Mouse (Mus musculus) CH12.LX (cell line): ENCODE measurements around the gene Zfp810. TPM values are rescaled to one million over a fixed set of nuclear protein-coding genes. Genes with fewer than 3 reads are reported as not detected.

Source experiments
- DNase-seq: peaks from one replicate; pipeline ENCODE4 v3.0.0-alpha.2; 2013; ENCODE audit errors: extremely low read depth
- H3K27ac ChIP-seq: 2 replicates; pipeline ENCODE4 v1.5.1; 2012; ENCODE audit warnings: low read depth, mild to moderate bottlenecking, control low read depth, moderate library complexity; ENCODE audit not compliant: insufficient read depth
- H3K27me3 ChIP-seq: replicated peaks from 2 replicates; pipeline ENCODE3; 2012; ENCODE audit warnings: inconsistent platforms
- H3K36me3 ChIP-seq, 2 experiments: replicated peaks in 1 of 2; 2 replicates each; pipeline versions ENCODE3 to v1.6.1; 2012; ENCODE audit warnings: inconsistent platforms in 1 of 2, low read length in 1 of 2, mild to moderate bottlenecking in 1 of 2, mixed read lengths in 1 of 2, moderate library complexity in 1 of 2; ENCODE audit not compliant: control insufficient read depth in 1 of 2, insufficient read depth in 1 of 2
- H3K4me1 ChIP-seq, 2 experiments: 2 replicates each; pipeline ENCODE4 v1.6.1; 2012; ENCODE audit warnings: inconsistent platforms in 1 of 2, moderate library complexity in 1 of 2; ENCODE audit not compliant: insufficient read depth in 2 of 2, control insufficient read depth in 1 of 2
- H3K4me2 ChIP-seq: 2 replicates; pipeline ENCODE4 v1.6.1; 2012; ENCODE audit warnings: low read depth, mild to moderate bottlenecking, control low read depth; ENCODE audit not compliant: poor library complexity, insufficient read depth, severe bottlenecking
- H3K4me3 ChIP-seq, 3 experiments: fragments of 150-350 bp in 1 of 3; sonication (generic) in 1 of 3; replicated peaks in 1 of 3; 2 replicates each; pipeline versions ENCODE3 to v1.5.1; 2011 to 2012; ENCODE audit warnings: low read depth in 2 of 3, low read length in 2 of 3, mild to moderate bottlenecking in 2 of 3, moderate library complexity in 2 of 3, control low read depth in 1 of 3, improper control_type of control experiment in 1 of 3, inconsistent platforms in 1 of 3, mixed read lengths in 1 of 3; ENCODE audit not compliant: poor library complexity in 1 of 3
- H3K79me2 ChIP-seq: replicated peaks from 2 replicates; pipeline ENCODE4 v1.6.1; 2012; ENCODE audit warnings: mild to moderate bottlenecking, moderate library complexity; ENCODE audit not compliant: control insufficient read depth, poor library complexity, insufficient read depth, severe bottlenecking; ENCODE audit errors: extremely low read depth
- H3K9ac ChIP-seq: 2 replicates; pipeline ENCODE4 v1.6.1; 2012; ENCODE audit warnings: low read depth, mild to moderate bottlenecking, control low read depth, moderate library complexity; ENCODE audit not compliant: insufficient read depth
- H3K9me3 ChIP-seq: replicated peaks from 2 replicates; pipeline ENCODE3; 2012; ENCODE audit warnings: low read length, inconsistent platforms, mixed read lengths
- CHD1 ChIP-seq: IDR thresholded peaks from 2 replicates; pipeline ENCODE4 v1.6.1; 2012; ENCODE audit warnings: low read depth, low read length, improper control_type of control experiment, inconsistent platforms
- CHD2 ChIP-seq: IDR thresholded peaks from 2 replicates; pipeline ENCODE4 v1.6.1; 2011; ENCODE audit warnings: low read length, improper control_type of control experiment
- CTCF ChIP-seq, 2 experiments: IDR thresholded peaks in 1 of 2; conservative IDR thresholded peaks in 1 of 2; 2 replicates each; pipeline ENCODE4 v1.5.1; 2011 to 2012; ENCODE audit warnings: low read depth in 2 of 2, low read length in 2 of 2, improper control_type of control experiment in 1 of 2, inconsistent platforms in 1 of 2, mild to moderate bottlenecking in 1 of 2, moderate library complexity in 1 of 2
- ELF1 ChIP-seq: IDR thresholded peaks from 2 replicates; pipeline ENCODE4 v1.6.1; 2014; ENCODE audit warnings: low read depth, mild to moderate bottlenecking, inconsistent platforms, low read length, improper control_type of control experiment
- HCFC1 ChIP-seq: IDR thresholded peaks from 2 replicates; pipeline ENCODE4 v1.6.1; 2012; ENCODE audit warnings: low read depth, mild to moderate bottlenecking, inconsistent platforms, low read length, improper control_type of control experiment
- IRF4 ChIP-seq: IDR thresholded peaks from 2 replicates; pipeline ENCODE4 v1.6.1; 2014; ENCODE audit warnings: low read depth, mild to moderate bottlenecking, inconsistent platforms, low read length, improper control_type of control experiment
- MAX ChIP-seq: IDR thresholded peaks from 2 replicates; pipeline ENCODE4 v1.6.1; 2011; ENCODE audit warnings: low read length, improper control_type of control experiment
- MXI1 ChIP-seq: IDR thresholded peaks from 2 replicates; pipeline ENCODE4 v1.6.1; 2011; ENCODE audit warnings: mild to moderate bottlenecking, low read depth, low read length, improper control_type of control experiment
- NELFE ChIP-seq: IDR thresholded peaks from 2 replicates; pipeline ENCODE4 v1.6.1; 2011; ENCODE audit warnings: low read depth, low read length, improper control_type of control experiment
- TCF12 ChIP-seq: IDR thresholded peaks from 2 replicates; pipeline ENCODE4 v1.6.1; 2014; ENCODE audit warnings: low read depth, mild to moderate bottlenecking, inconsistent platforms, low read length, improper control_type of control experiment
- dilution Hi-C: fragments of 300-500 bp; cut with MboI; formaldehyde crosslinking; loops from 2 replicates; pipeline ENCODE4 v1.14.3; 2020; ENCODE audit warnings: low sequenced_read_pairs; ENCODE audit not compliant: extremely low pct_unique_long_range_greater_than_20kb, extremely low pct_ligation_motif_present
- in situ Hi-C: fragments of 300-500 bp; cut with MboI; formaldehyde crosslinking; loops from 3 replicates; pipeline ENCODE4 v1.14.3; 2019; ENCODE audit warnings: low sequenced_read_pairs, low pct_ligation_motif_present, low pct_unique_long_range_greater_than_20kb, mixed read lengths
- polyA plus RNA-seq: library from polyadenylated mRNA; unstranded; fragments of >175 nt; gene quantifications from 2 replicates; pipeline ENCODE4 v1.2.1, GENCODE M21; 2012; ENCODE audit warnings: low read depth; ENCODE audit not compliant: insufficient read length
- total RNA-seq, 2 experiments: library from RNA; depleted of rRNA; stranded (reverse); fragments of 300-350 nt in 1 of 2; fragments of >200 nt in 1 of 2; gene quantifications; 2 replicates each; pipeline ENCODE4 v1.2.3; 2012 to 2014

Gene Zfp810
- total and polyA plus RNA-seq, 3 experiments: 4.3 to 7.5 (median 7.2) TPM

- H3K79me2 ChIP-seq: no peaks in the 10 kb centered on the region
- peaks cover 16 to 30% of the 10 kb centered on the region in 2 experiments for H3K36me3 ChIP-seq
- peak overlapping the region; percentile 87 for H3K4me2 ChIP-seq
- peak overlapping the region; percentile 91 to 92 (median 91) for H3K4me3 ChIP-seq
- no peak overlapping the region for H3K27ac ChIP-seq
- peak overlapping the region; percentile 79 for H3K9ac ChIP-seq
- no peaks in the 10 kb centered on the region for H3K27me3 ChIP-seq
- DNase-seq: no peak
- dilution Hi-C loops: no loop called here
- in situ Hi-C loops: loop anchor here (5.0 kb wide), 1 partner anchor 79 kb away; the partner anchor contains the start of gene Zfp809
- peaks cover 0 to 10% of the 10 kb centered on the region in 2 experiments; a peak in 2 of 4 replicates for H3K4me1 ChIP-seq
- TF ChIP-seq TCF12 (no peak), CHD2 (no peak), MXI1 (no peak; the same call in 1 of the 2 replicates), HCFC1 (no peak), ELF1 (no peak), MAX (no peak)
- H3K9me3 ChIP-seq: peaks cover 20% of the 10 kb centered on the region
These were observed 722 bp downstream of the Zfp810 start for GRCm38 (mm10) chr9:22306726-22307125.

DNA sequence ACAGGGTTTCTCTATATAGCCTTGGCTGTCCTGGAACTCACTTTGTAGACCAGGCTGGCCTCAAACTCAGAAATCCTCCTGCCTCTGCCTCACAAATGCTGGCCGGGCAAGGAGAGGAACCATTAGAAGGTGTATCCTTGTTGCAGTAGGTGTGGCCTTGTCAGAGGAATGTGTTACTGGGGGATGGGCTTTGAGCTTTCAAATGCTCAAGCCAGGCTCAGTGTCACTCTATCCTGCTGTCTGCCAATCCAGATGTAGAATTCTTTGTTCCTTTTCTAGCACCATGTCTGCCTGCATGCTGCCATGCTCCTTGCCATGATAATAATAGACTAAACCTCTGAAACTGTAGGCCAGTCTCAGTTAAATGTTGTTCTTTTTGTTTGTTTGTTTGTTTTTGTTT lies 5.2 kb downstream of the Zfp810 start:
- H3K79me2 ChIP-seq: no peaks in the 10 kb centered on the region
- dilution Hi-C loops: no loop called here

DNA sequence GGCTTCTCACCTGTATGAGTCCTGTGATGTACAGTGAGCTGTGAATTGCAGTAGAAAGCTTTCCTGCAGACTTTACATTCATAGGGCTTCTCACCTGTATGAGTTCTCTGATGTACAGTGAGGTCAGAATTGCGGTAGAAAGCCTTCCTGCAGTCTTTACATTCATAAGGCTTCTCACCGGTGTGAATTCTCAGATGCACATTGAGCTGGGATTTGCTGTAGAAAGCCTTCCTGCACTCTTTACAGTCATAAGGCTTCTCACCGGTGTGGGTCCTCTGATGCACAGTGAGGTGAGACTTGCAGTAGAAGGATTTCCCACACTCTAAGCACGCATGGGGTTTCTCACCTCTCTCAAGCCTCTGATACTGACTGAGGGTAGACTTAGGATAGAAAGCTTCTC lies 28.7 kb downstream of the Zfp810 start:
- H3K4me2 ChIP-seq: no peak overlapping the region
- peak overlapping the region in 1 of 3 experiments; percentile 27 for H3K4me3 ChIP-seq
- H3K79me2 ChIP-seq: no peaks in the 10 kb centered on the region
- DNase-seq: no peak
- H3K4me1 ChIP-seq: no peaks in the 10 kb centered on the region
- peaks cover 63% of the 10 kb centered on the region for H3K9me3 ChIP-seq
- H3K27me3 ChIP-seq: no peaks in the 10 kb centered on the region
- no peak for TF ChIP-seq NELFE
- no peak overlapping the region for H3K27ac ChIP-seq
- in situ Hi-C loops (no loop called here), dilution Hi-C loops (no loop called here)
- H3K36me3 ChIP-seq: peaks cover 45 to 67% of the 10 kb centered on the region in 2 experiments
- H3K9ac ChIP-seq: no peak overlapping the region

More for the DNA sequence above, 5.2 kb downstream of the Zfp810 start:
- Histone ChIP-seq H3K4me1 (peaks cover 0 to 10% of the 10 kb centered on the region in 2 experiments; a peak in 2 of 4 replicates), H3K27ac (no peak overlapping the region), H3K27me3 (no peaks in the 10 kb centered on the region), H3K4me3 (no peak overlapping the region), H3K9me3 (peaks cover 3% of the 10 kb centered on the region), H3K36me3 (peaks cover 33 to 51% of the 10 kb centered on the region in 2 experiments), H3K4me2 (no peak overlapping the region), H3K9ac (no peak overlapping the region)
- in situ Hi-C loops: no loop called here
- no peak for TF ChIP-seq CTCF (conservative IDR thresholded peaks at IDR 0.05 in 1 of 2, IDR thresholded peaks at IDR 0.05 in 1 of 2; ENCODE audit: low read depth in 2 of 2, low read length in 2 of 2)
- no peak for TF ChIP-seq IRF4
- TF ChIP-seq HCFC1: no peak
- TF ChIP-seq CHD1: no peak
- no peak for TF ChIP-seq MXI1
- DNase-seq: no peak
